Mouse (Mus musculus) adrenal gland, postnatal 4 days (tissue): ENCODE results near the gene Hdac5. TPM values are rescaled to one million over a fixed set of nuclear protein-coding genes. Genes with fewer than 3 reads are reported as not detected.

Source experiments
- DNase-seq, 2 experiments: peaks; one replicate each; pipeline ENCODE4 v3.0.0; 2021 to 2022; ENCODE audit warnings: low spot score in 2 of 2, mixed read lengths in 2 of 2
- total RNA-seq, 2 experiments: library from RNA; stranded (reverse); gene quantifications; 2 replicates each; pipeline ENCODE4 v1.2.3; 2021

Gene Hdac5
- total RNA-seq, 2 experiments from 2014 or later: 123 to 125 TPM

DNA sequence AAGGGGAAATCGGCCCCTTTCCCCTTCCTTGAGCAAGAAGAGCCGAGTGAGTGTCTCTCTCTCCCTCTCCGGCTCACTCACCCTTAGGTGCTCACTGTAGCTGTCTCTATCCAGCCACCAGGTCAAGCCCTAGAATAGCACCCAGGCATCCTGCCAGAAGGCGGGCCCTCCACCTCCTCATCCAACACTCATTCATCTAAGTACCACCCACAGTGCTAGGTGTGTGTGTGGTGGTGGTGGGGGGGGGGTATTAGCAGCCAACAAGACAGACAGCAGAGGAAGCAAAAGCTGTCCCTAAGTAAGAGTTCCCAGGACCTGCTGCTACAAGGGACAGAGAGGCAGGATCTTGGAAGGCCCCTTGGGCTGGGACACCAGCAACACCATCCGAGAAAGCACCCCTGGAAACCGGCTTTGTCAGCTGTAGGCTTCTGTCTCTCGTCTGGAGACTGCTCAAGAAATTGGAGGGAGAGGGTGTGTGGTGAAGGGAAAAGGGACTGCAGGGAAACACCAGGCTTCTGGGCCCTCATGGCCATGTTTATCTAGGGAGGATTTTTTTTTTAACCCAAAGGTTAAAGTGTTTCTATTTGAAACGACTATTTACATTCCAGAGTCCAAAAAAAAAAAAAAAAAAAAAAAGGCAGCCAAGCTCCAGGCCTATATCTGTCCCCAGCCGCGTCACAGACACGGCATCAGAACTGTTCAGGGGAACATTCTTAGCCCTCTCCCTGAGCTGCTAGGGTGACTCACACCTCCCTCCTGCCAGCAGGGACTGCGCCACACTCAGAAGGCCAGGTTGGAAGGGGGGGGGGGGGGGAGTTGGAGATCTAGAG is 13.7 kb downstream of the Hdac5 start:
- DNase-seq: no peak

GRCm38 (mm10) chr11:102215511-102215910 is 14.5 kb downstream of the Hdac5 start:
- DNase-seq: no peak

DNA sequence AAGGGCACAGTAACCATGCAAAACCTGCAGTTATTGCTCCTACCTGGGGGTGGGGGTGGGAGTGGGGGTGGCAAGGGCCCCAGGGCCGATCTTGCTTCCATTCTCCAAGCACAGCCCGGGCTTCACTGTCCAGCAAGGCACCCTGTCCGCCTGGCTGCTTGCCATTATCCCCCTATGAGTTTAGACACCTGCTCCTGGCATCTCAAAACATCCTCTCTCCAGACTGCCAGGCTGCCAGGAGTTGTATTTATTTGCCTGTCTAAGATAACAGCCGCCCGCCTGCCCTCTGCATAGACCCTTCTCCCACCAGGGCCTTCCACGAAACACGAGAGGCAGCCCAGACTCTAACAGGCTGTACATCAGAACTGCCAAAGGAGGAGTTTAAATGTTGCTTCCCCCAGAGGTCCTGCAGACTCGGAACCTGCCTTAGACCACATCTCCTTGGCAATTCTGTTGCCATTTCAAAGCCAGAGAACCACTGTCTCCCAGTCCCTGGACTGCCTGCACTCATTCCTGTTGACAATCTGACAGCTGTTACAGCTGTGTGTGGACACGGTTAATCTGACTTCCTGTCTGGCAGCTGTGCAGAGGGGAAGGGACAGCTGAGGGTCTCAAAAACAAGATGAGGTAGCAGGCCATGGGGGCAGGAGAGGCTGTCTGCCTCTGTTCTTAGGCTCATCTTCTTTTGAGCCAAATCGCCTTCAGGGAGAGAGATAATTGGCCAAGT is 15.4 kb downstream of the Hdac5 start:
- DNase-seq: no peak

- no peak for DNase-seq
Measured at GRCm38 (mm10) chr11:102211936-102212341, 18.0 kb downstream of the Hdac5 start.

- DNase-seq: no peak
Measured at GRCm38 (mm10) chr11:102211011-102211410, 19.0 kb downstream of the Hdac5 start.

DNA sequence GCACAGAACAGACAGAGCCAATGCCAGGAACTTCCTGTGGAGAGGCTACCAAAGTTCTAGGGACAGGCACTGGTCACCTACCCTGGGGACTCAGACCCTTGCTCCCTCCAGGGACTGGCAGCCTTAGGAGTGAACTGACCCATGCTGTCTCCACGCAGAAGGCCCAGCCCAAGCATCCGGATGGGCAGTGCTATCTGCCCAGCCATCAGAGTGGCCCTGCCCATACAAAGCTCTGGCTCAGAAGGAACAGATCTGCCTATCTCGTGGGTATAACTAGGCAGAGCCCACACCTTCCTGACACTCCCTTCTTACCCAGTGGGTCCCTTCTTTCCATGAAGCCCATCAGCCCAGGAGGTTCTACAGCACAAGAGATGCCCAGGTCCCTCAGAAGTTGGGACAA is 19.8 kb downstream of the Hdac5 start:
- no peak for DNase-seq

DNA sequence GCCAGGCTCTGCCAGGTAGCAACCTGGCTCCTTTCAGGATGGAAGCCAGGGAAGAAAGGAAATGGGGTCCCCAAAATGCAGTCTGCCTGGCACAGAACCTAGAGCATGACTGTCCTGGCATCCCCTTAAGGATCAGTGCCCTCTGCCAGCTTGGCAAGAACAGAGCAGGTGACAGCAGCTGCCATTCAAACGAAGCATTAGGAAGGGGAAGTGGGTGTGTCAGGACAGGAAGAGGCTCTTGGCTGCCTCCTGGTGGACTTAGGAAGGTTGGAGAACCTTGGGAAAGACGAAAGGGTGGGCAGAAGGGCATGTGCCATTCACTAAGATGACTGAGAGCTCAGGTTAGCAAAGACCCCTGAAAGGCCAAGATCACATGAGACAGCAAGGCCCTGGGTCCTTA is 20.2 kb downstream of the Hdac5 start:
- no peak for DNase-seq

GRCm38 (mm10) chr11:102208846-102209245 is 21.1 kb downstream of the Hdac5 start:
- no peak for DNase-seq

DNA sequence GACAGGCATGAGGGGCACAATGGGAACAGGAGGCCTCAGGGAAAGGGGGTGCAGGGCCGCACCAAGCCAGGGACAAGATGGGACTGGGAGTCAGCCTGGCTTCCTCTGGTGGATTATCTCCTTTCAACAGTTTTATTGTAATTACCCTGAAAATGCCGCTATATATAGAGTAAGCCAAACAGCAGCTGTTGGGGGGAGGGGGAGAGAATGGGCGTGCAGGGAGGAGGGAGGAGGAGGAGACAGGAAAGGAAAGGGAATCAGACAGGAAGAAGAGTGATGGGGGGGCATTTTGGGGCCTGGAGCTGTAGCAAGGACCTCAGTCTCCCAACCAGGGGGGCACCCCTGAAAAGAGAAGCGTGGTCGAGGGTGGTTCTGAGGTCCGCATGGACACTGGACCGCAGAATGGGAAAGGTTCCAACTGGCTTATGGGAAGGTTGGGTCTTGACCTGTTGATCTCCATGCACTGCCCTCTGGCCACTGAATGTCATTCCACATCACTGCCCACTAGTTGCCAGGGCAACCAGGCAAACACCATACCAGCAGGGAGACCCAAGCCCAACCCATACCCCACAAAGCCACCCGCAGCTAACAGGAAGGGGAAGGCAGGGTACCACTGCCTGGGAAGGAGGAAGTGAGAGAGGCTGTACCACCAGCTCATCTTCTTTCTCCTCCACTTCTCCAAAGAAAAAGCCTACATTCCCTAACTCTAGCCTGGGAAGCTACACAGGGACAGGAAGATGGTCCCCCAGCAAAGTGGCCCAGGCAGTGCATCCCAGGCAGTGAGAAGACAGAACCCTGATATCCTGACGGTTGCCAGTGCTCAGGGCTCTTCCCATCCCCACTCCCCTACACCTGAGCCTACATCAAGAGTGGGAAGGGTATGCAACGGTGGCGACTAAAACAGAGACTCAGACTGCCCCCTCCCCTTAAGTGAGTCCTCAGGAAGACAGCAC is 21.9 kb downstream of the Hdac5 start:
- no peak for DNase-seq

DNA sequence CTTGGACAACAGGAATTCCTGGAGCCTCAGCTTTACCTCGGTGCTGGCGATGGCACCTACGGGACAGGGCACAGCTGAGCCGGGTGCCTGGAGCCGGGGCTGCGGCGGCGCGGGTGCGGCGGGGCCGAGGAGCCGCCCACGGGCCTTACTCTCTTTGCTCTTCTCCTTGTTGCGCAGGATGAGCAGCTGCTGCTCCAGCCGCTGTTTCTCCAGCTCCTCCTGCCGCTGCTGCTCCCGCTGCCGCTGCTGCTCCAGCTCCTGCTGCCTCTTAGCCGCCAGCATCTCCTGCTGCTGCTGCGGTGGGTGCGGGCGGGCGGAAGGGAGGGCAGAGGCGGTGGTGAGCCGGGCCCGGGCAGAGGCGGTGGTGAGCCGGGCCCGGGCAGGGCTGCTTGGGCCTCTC is 23.5 kb downstream of the Hdac5 start:
- no peak for DNase-seq

DNA sequence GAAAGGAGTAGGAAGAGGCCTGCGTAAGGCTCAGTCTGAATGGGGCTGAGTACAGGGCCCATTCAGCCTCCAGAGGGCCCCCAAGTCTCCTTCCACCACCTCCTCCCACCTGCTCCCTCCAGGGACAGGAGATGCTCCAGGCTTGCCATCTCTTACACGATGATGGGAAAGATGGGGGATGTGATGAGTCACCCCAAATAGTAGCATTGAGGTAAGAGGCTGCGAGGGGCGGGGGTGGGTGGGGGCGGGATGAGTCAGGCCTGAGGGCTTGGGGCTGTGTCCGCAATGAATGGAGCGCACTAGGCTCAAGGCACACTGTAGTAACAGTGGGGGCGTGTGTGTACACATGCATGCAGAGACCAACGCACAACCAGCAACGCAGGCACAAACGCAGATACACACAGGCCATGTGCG is 28.6 kb downstream of the Hdac5 start:
- DNase-seq: peak in 1 of 2 experiments; percentile 1

- peak in 1 of 2 experiments; percentile 2 for DNase-seq
Measured at GRCm38 (mm10) chr11:102199856-102200255, 30.1 kb downstream of the Hdac5 start.

DNA sequence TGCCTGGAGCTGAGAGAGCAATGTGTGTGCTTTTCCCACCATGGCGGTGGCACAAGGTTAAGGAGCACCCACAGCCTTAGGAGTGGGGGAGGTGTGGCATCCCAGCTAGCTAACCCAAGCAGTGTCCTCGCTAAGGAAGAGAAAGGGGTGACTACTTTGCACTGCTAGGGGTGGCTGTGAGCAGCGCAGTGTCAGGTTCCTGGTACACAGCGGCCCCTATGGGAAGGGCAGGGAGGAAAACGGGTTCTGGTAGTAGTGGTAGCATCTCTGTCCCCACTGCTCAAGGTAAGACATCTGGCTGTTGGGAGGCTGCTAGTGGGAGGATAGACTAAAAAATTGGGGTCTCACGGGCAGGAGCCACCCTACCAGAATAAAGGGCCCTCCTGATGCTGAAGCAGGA is 31.7 kb downstream of the Hdac5 start:
- no peak for DNase-seq

DNA sequence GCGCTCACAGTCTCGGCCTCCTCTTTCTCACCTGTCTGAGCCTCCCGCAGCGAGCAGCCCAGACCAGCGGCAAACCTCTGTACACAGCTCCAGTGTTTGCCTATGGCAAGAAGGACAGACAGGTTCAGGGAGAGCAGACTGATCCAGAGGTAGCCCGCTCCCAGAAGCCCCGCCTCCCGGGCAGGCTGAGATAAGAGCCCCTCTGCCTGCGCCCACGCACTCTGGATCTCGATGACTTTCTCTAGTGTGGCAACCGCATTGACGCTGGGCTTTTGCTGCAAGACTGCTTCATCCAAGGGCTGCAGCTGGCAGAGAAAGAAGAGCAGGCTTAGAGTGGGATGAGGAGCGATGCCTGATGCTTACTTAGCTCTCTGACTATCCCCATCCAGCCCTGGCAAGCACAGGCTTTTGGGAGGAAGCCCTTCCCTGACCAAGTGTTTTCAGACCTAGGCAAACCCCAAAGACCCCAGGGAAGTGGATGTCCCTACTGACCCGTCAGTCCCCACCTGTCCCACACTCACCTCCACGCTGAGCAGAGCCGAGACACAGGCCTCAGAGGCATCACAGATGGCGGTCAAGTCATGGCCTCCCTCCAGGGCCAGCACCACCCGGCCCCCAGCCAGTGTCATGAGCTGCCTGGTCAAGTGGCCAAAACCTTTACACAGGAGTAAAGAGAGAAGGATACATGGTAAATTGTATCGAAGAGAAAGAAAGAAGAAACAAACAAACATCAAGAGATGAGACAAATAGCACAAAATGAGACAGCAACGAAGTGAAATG is 33.8 kb downstream of the Hdac5 start:
- no peak for DNase-seq

DNA sequence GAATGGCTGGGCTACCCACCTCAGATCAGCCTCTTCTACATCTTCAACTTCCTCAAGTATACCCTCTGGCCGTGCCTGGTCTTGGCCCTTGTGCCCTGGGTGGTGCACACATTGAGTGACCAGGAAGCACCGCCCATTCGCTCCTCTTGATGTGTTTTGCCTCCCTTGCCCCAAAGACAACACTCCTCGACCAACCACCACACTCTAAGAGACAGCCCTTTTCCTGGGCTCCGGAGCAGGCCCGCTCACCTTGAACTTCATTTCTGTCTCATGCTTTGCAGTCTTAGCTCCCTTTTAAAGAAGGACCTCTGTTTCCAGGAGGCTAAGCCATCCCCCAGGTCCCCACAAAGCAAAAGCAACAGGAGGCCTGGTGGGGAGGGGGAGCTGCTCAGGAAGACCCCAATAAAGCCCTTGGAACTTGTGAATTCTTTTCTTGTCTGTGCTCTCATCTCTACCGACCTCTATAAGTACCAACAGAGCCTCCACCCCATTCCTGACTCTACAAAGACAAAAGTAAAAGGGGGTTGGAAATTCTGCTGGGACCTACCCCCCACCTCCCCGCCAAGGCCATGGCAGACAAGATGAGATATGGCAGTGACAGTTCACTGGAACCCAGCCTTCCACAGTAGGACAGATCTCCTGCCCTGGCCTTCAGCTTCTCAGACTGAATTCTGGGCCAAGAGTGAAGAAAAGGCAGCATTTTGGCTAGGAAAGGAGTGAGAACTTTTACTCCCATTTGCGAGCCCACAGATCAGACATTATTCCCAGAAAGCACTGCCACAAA is 36.1 kb downstream of the Hdac5 start:
- no peak for DNase-seq

DNA sequence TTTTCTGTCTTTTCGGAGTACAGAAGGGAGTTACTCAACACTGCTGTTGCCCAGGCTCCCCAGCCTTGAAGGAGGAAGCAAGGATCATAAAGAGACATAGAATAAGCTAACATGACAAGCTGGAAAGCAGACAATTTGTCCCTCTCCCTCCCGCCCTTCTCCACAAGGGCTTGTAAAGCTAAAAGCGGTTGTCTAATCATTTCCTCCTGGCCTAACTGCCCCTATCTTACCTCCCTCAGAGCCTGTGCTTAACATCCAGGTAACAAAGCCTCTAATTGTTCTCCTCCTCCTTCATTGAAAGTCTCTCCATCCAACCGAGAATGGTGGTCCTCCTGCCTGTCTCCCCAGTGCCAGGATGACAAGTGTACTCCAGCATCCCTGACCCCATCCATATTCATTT is 39.1 kb downstream of the Hdac5 start:
- DNase-seq: no peak

DNA sequence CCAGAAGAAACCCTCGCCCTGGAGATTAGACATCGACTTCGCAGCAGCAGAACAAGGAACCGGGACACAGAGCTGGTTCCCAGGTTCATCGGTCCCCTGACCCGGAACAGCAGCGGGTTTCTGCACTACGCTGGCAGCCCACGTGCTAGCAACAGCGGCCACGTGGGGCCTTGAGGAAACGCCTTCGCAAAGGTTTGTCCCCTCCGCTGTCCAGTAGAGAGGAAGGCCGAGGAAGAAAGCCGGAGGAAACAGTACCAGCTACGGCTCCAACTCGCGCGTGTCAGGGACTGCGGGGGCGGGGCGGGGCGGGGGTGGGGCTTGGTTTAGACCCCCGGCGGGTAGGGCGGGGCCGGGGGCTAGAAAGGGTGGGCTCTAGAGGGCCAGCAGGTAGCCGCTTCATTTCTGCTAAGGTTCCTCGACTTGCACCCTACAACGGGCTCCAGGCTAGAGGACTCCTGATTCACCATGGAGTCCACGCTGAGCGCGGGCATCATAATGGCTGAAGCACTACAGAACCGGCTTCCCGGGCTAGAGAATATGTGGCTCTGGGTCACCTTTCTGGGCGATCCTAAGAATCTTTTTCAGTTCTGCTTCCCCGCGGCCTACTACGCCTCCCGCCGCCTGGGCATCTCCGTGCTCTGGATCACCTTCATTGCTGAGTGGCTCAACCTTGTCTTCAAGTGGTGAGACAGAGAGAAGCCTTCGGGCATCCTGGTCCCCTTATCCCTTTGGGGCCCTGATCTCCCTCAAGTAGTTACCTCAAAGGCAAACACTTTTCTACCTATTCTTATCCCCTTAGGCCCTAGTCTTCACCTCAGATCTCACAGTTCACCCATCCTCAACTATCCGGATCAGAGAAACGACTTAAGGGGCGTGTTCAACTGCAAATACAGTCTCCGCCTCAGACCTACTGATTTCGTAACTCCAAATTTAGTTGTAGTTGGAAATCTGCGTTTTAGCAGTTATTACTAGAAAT is 40.2 kb downstream of the Hdac5 start, which contains the start of gene G6pc3:
TSS of gene G6pc3 (plus strand) at position 160 of the 976 bp plus-strand sequence.
- DNase-seq: peak; percentile 59 to 86

- DNase-seq: no peak
Measured at GRCm38 (mm10) chr11:102188980-102189379, 41.0 kb downstream of the Hdac5 start.
